Mouse (Mus musculus): ENCODE data around the gene Mettl7a3.
"Not testable (repeated sequence)": the region's sequence is repeated elsewhere in the genome, so short reads cannot be mapped to it uniquely, and the experiment has no call there.

Gene Mettl7a3

GRCm38 (mm10) chr15:100332077-100332961 is 2.4 kb upstream of the Mettl7a3 start:
- not testable (repeated sequence) for DNase-seq

GRCm38 (mm10) chr15:100337328-100337727 is 2.6 kb downstream of the Mettl7a3 start:
- DNase-seq, result not testable (repeated sequence)

DNA sequence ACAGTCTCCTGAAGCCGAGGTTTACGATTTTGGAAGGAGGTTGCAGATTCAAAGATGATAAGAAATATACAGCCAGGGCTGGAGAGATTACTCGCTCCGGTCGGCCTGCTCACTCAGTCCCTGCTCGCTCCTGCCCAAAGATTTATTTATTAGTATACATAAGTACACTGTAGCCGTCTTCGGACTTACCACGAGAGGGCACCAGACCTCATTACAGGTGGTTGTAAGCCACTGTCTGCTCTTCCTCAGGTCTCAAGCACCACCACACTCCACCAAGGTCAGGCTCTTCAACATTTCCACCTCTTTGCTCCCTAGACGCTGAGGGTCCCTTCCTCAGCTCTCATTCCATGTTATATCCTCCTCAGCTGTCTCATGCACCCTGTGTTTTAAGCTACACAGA is 3.1 kb downstream of the Mettl7a3 start:
- peak; percentile 70 for DNase-seq

DNA sequence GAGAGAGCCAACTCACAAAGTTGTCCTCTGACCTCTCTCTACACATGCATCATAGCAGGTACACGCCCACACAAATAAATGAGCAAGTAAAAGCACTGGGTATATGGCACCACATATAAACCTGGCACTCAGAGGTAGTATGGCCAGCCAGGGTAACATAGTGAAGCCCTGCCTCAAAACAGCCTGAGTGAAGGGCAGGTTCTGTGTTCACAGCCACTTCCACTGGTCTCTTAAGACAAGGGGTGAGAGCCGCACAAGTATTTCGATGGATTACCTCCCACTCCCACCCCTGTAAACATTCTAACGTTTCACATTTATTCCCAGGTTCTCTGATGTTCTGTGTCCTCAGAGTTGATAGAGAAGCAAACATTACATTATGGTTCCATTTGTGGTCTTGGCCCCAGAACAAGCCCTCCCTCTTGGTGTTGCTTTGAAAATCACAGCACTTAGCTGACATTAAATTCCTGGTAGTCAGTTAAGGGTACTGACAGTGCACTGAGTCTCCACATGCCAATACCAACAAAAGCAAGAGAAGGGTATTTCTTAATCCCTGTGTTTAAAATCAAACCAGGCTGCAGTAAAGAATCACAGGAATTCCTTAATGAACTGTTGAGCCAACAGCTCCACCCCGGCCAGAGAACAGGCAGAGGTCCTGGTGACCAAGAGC is 6.7 kb downstream of the Mettl7a3 start:
- not testable (repeated sequence) for DNase-seq

DNA sequence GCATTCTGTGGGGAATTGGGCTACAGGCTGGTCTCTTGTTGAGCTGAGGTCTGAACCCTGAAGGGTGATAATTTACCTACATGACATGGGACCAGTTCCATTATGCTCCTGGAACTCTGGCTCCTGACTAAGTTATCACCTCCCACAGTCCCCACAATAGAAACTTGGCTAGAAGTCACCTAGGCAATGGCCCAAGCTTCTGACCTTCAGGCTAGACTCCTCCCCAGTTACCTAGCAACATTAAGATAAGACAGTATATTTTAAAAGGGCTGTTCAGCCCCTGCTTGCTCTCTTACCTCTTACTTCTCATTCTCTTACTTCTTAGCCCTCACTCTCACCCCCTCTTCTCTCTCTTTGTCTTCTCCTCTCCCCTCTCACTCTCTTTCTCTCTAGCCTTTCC is 10.8 kb downstream of the Mettl7a3 start:
- DNase-seq, result no peak

DNA sequence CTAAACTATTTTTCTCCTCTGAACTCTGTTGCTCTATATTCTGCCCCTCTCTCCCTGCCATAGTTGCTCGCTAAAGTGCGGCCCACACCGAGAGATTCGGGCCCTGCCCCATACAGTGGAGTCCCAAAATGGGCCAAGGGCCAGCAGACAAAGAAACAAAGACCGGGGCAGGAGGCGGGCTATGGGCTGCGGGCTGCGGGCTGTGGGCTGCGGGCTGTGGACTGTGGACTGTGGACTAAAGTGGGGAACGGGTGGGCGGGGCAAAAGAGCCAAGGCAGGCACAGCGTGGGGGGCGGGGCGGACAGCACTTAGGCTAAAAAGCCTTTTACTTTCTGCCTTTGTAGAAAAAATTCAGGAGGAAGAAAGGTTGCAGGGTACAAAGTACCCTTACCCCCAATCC is 12.0 kb downstream of the Mettl7a3 start:
- no peak for DNase-seq

DNA sequence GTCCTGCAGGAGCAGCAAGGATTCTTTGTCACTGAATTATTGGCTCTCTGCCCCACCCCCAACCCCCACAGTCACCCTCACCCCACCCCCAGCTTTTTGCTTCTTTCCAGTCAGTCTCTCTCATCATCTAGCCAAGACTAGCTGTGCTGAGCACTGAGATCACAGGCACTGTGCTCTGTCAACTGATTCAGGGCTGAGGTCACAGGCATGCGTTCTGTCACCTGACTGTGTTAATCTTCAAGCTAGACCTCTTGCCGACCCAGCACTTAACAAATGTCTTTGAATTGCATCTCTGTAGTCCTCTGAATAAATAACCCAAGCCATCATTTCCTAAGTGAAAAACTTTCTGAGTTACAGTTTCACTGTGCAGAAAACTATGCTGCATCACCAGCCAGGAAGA is 14.8 kb downstream of the Mettl7a3 start:
- DNase-seq, result no peak

DNA sequence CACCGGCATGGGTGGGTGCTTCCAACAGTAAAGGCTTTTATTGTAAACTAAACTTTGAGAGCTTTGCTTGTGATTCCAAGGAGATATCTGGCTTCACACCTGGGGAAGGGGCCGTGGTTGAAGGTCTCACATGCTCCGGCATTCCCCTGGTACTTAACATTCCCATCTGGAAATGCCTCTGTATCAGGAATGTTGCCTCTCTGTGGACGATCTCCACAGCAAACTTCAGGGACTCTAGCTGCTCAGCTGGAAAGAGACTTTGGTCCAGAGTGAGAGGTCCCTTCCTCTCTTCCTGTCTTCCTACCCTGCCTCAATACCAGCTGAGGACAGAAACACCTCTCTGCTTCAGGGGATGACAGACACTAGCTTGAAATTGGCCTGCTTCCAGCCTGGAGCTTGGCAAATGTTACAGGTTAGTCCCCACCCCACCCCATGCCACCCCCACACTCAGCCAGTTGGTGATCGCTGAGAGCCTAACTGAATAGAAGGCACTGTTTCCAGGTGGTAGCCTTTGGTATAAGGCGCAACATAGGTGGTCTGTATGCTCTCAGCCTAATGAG is 16.9 kb downstream of the Mettl7a3 start:
- no peak for DNase-seq

GRCm38 (mm10) chr15:100352711-100353250 is 18.1 kb downstream of the Mettl7a3 start, which contains the start of the genes Methig1 and Mettl7a2:
TSS of gene Methig1 (plus strand) at chr15:100353149.
TSS of gene Mettl7a2 (plus strand) at chr15:100353200.
- DNase-seq, result no peak

DNA sequence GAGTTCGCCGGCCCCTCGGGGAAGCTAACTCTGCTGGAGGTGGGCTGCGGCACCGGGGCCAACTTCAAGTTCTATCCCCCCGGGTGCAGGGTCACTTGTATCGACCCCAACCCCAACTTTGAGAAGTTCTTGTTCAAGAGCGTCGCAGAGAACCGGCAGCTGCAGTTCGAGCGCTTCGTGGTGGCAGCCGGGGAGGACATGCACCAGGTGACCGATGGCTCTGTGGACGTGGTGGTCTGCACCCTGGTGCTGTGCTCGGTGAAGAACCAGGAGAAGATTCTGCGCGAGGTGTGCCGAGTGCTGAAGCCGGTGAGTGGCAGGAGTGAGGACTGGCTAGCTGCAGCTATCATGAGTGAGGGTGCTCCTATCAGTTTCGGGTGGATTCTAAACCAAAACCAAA is 18.7 kb downstream of the Mettl7a3 start:
- DNase-seq, result not testable (repeated sequence)

GRCm38 (mm10) chr15:100355876-100356275 is 21.1 kb downstream of the Mettl7a3 start:
- no peak for DNase-seq

- no peak for DNase-seq
Measured at GRCm38 (mm10) chr15:100364242-100364641, 29.5 kb downstream of the Mettl7a3 start, which contains the start of gene Higd1c. TSS of gene Higd1c (plus strand) at chr15:100364542.

GRCm38 (mm10) chr15:100365967-100366366 is 31.2 kb downstream of the Mettl7a3 start:
- not testable (repeated sequence) for DNase-seq

DNA sequence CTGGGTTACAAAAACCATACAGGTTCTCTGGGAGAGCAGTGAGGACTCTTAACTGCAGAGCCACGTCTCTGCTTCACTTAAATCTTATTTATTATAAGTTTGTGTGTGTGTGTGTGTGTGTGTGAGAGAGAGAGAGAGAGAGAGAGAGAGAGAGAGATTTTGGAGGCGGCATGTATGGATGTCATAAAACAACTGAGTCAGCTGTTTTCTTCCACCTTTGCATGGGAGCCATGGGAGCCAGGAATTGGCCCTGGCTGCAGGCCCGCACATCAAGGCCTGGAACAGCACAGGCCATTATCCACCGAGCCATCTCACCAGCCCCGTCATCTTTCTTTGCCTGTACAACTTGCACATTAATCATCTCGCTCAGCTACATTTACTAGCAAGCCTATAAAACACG is 32.4 kb downstream of the Mettl7a3 start:
- no peak for DNase-seq

GRCm38 (mm10) chr15:100375066-100375465 is 40.3 kb downstream of the Mettl7a3 start:
- peak; percentile 51 for DNase-seq

- not testable (repeated sequence) for DNase-seq
Measured at GRCm38 (mm10) chr15:100377847-100378505, 43.2 kb downstream of the Mettl7a3 start.

DNA sequence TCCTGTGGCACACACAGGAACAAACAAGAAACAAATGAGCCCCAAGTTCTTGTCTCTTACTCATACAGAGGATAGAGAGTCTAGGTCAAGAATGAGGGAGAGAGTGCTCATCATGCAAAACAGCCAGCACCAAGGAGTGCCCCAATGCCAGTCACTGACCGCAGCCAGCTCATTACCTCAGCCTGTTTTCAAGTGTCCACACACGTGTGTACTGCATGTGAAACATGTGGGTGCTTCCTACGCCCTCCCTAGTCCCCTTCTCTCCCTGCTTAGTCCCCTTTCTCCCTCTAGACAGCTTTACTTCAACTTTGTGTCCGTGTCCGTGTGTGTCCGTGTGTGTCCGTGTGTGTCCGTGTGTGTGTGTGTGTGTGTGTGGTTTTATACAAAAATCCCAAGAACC is 44.9 kb downstream of the Mettl7a3 start:
- DNase-seq, result no peak

GRCm38 (mm10) chr15:100380104-100380503 is 45.4 kb downstream of the Mettl7a3 start:
- no peak for DNase-seq

DNA sequence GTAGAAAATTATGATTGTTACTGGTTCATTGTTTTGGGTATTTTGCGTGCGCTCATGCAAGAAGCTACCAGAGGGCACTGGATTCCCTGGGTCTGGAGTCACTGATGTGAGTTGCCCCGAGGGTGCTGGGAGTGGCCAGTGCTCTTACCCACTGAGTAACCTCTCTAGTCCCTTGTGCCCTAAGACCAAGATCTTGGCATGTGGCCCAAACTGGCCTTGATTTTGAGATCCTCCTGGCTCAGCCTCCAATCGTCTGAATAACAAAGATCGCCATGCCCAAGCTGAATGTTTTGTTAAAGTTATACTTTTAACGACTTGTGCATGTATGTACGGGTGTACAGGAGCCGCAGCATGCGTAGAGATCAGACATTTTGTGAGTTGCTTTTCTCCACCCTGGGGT is 51.0 kb downstream of the Mettl7a3 start:
- DNase-seq, result no peak

- DNase-seq, result no peak
Measured at GRCm38 (mm10) chr15:100387544-100388223, 53.0 kb downstream of the Mettl7a3 start.

GRCm38 (mm10) chr15:100388224-100388835 is 53.6 kb downstream of the Mettl7a3 start:
- peak; percentile 14 for DNase-seq

DNA sequence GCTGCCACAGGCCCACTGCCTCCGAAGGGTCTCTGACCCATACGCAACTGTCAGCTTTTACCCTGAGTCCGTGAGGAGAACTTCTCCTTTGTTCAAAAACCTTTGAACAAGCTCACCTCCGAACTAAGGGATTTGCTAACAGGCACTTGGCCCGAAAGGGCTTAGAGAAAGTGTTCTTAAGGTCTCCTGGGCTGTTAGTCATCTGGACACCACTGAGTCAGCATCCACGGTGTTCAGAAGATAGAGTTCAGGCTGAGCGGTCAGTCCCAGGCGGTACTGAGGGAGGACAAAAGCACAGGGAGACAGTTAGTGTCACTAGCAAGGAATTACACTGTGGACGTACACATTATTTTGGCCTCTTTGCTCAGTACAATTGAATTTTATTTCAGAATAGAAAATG is 54.2 kb downstream of the Mettl7a3 start:
- DNase-seq, result no peak
